Mouse (Mus musculus): ENCODE results near the gene Spata45.

- TF ChIP-seq POLR2A (IDR thresholded peaks at IDR 0.05; ENCODE audit: insufficient read length, low read depth): no peak
- no peak for TF ChIP-seq TCF12 (IDR thresholded peaks at IDR 0.05; ENCODE audit: insufficient read depth, poor library complexity, severe bottlenecking)
- no peak for TF ChIP-seq POLR2AphosphoS2 (IDR thresholded peaks at IDR 0.05; ENCODE audit: insufficient read length, low read depth)
Observed at GRCm38 (mm10) chr1:191008707-191009106, 27.7 kb upstream of the Spata45 start.
